Mouse (Mus musculus): Measurements from ENCODE around the gene Rnase1. TPM values are rescaled to one million over a fixed set of nuclear protein-coding genes. Genes with fewer than 3 reads are reported as not detected.
"Not testable (repeated sequence)": the region's sequence is repeated elsewhere in the genome, so short reads cannot be mapped to it uniquely, and the experiment has no call there.

The Rnase1 gene
- polyA plus RNA-seq (2014; fragmentation: Nextera tagmentation; extraction: Ambion mirVana) = 0.47 and 1.1 TPM in 2 replicates

GRCm38 (mm10) chr14:51146685-51147084, at the start of gene Rnase1:
Gene Rnase1, minus strand, starts transcription at chr14:51146785.
- no peak within 1 kb of the TSS for H3K4me3 ChIP-seq (ENCODE audit: control insufficient read depth in 1 of 2, insufficient read depth in 1 of 2, low read depth in 1 of 2, low read length in 2 of 2)
- WGBS = 61% methylated on average over 2 of the region's 2 CpGs

GRCm38 (mm10) chr14:51195681-51196080, 49.1 kb upstream of the Rnase1 start:
- Histone ChIP-seq H3K4me2 (ENCODE audit: low read length) (no peak overlapping the region), H3K9me3 (ENCODE audit: control insufficient read depth, low read length) (no peaks in the 10 kb centered on the region), H3K27ac (replicated peaks in 1 of 2; ENCODE audit: control insufficient read depth in 1 of 2, insufficient read depth in 1 of 2, low read depth in 2 of 2, low read length in 2 of 2) (no peak overlapping the region), H3K27me3 (ENCODE audit: control insufficient read depth, insufficient read depth, low read length) (no peaks in the 10 kb centered on the region), H3K4me3 (ENCODE audit: control insufficient read depth in 1 of 2, insufficient read depth in 1 of 2, low read depth in 1 of 2, low read length in 2 of 2) (no peak overlapping the region), H3K4me1 (ENCODE audit: control insufficient read depth in 2 of 2, insufficient read depth in 2 of 2, low read length in 2 of 2) (no peaks in the 10 kb centered on the region), H3K9ac (ENCODE audit: low read length) (no peak overlapping the region), H3K36me3 (ENCODE audit: control insufficient read depth, insufficient read depth, low read length) (no peaks in the 10 kb centered on the region)
- no peak for ATAC-seq (ENCODE audit: insufficient number of reproducible peaks, insufficient read depth, low FRiP score, low read depth)
- 81% methylated on average over 4 of the region's 4 CpGs for WGBS

More at GRCm38 (mm10) chr14:51146685-51147084, at the start of gene Rnase1:
- no peaks in the 10 kb centered on the region for H3K9me3 ChIP-seq (ENCODE audit: control insufficient read depth, low read length)
- no peak for ATAC-seq (ENCODE audit: insufficient number of reproducible peaks, insufficient read depth, low FRiP score, low read depth)
- H3K4me1 ChIP-seq (ENCODE audit: control insufficient read depth in 2 of 2, insufficient read depth in 2 of 2, low read length in 2 of 2) = peaks cover 2 to 15% of the 10 kb centered on the region in 2 experiments; a peak in 3 of 4 replicates
- no peak within 1 kb of the TSS for H3K4me2 ChIP-seq (ENCODE audit: low read length)
- no peak within 1 kb of the TSS for H3K27ac ChIP-seq (replicated peaks in 1 of 2; ENCODE audit: control insufficient read depth in 1 of 2, insufficient read depth in 1 of 2, low read depth in 2 of 2, low read length in 2 of 2)
- no peaks in the 10 kb centered on the region for H3K36me3 ChIP-seq (ENCODE audit: control insufficient read depth, insufficient read depth, low read length)
- no peak within 1 kb of the TSS for H3K9ac ChIP-seq (ENCODE audit: low read length)
- no peaks in the 10 kb centered on the region for H3K27me3 ChIP-seq (ENCODE audit: control insufficient read depth, insufficient read depth, low read length)

DNA sequence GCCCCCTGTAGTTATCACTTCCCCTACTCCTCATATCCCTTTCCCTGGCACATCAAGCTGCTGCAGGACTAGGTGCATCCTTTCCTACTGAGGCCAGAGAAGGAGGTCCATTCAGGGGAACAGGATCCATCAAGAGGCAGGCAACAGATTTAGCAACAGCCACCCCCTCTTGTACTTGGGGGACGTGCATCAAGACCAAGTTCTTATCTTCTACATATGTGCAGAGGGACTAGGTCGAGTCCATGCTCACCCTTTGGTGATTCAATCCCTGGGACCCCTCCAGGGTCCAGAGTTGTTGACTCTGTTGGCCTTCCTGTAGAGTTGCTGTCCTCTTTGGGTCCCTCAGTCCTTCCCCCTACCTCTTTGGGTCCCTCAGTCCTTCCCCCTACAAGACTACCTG, 34.5 kb upstream of the Rnase1 start:
- WGBS = 64% methylated on average over 2 of the region's 2 CpGs
- H3K9ac ChIP-seq (ENCODE audit: low read length); H3K9me3 ChIP-seq (ENCODE audit: control insufficient read depth, low read length); H3K36me3 ChIP-seq (ENCODE audit: control insufficient read depth, insufficient read depth, low read length); ATAC-seq (ENCODE audit: insufficient number of reproducible peaks, insufficient read depth, low FRiP score, low read depth); H3K4me3 ChIP-seq (ENCODE audit: control insufficient read depth in 1 of 2, insufficient read depth in 1 of 2, low read depth in 1 of 2, low read length in 2 of 2); H3K4me2 ChIP-seq (ENCODE audit: low read length); H3K27me3 ChIP-seq (ENCODE audit: control insufficient read depth, insufficient read depth, low read length); H3K27ac ChIP-seq (replicated peaks in 1 of 2; ENCODE audit: control insufficient read depth in 1 of 2, insufficient read depth in 1 of 2, low read depth in 2 of 2, low read length in 2 of 2); H3K4me1 ChIP-seq (ENCODE audit: control insufficient read depth in 2 of 2, insufficient read depth in 2 of 2, low read length in 2 of 2): not testable (repeated sequence)

GRCm38 (mm10) chr14:51173843-51174242, 27.3 kb upstream of the Rnase1 start:
- Histone ChIP-seq H3K9me3 (ENCODE audit: control insufficient read depth, low read length) (no peaks in the 10 kb centered on the region), H3K9ac (ENCODE audit: low read length) (no peak overlapping the region), H3K4me1 (ENCODE audit: control insufficient read depth in 2 of 2, insufficient read depth in 2 of 2, low read length in 2 of 2) (no peaks in the 10 kb centered on the region), H3K27me3 (ENCODE audit: control insufficient read depth, insufficient read depth, low read length) (no peaks in the 10 kb centered on the region), H3K4me3 (ENCODE audit: control insufficient read depth in 1 of 2, insufficient read depth in 1 of 2, low read depth in 1 of 2, low read length in 2 of 2) (no peak overlapping the region), H3K4me2 (ENCODE audit: low read length) (no peak overlapping the region), H3K27ac (replicated peaks in 1 of 2; ENCODE audit: control insufficient read depth in 1 of 2, insufficient read depth in 1 of 2, low read depth in 2 of 2, low read length in 2 of 2) (no peak overlapping the region), H3K36me3 (ENCODE audit: control insufficient read depth, insufficient read depth, low read length) (no peaks in the 10 kb centered on the region)
- 83% methylated on average over 4 of the region's 4 CpGs for WGBS
- ATAC-seq (ENCODE audit: insufficient number of reproducible peaks, insufficient read depth, low FRiP score, low read depth) = no peak

DNA sequence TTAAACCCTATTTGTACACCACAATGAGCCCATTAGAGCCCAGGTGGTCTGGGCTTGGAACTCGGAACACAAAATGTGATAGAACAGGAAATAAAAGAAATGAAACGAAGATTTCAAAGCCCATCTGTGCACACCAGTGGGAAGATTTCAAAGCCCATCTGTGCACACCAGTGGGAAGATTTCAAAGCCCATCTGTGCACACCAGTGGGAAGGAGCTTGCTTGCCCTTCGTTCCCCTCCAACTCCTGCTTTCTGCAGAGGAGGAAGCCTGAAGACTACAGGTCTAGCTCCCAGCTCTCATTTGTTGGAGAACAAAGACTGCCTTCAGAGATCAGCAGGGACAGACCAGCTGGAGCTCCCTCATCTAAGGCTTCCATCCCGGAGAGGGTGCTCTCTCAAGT, 26.4 kb upstream of the Rnase1 start:
- H3K4me1 ChIP-seq (ENCODE audit: control insufficient read depth in 2 of 2, insufficient read depth in 2 of 2, low read length in 2 of 2); H3K4me3 ChIP-seq (ENCODE audit: control insufficient read depth in 1 of 2, insufficient read depth in 1 of 2, low read depth in 1 of 2, low read length in 2 of 2); ATAC-seq (ENCODE audit: insufficient number of reproducible peaks, insufficient read depth, low FRiP score, low read depth); H3K9ac ChIP-seq (ENCODE audit: low read length); H3K36me3 ChIP-seq (ENCODE audit: control insufficient read depth, insufficient read depth, low read length); H3K27me3 ChIP-seq (ENCODE audit: control insufficient read depth, insufficient read depth, low read length); H3K27ac ChIP-seq (replicated peaks in 1 of 2; ENCODE audit: control insufficient read depth in 1 of 2, insufficient read depth in 1 of 2, low read depth in 2 of 2, low read length in 2 of 2); H3K9me3 ChIP-seq (ENCODE audit: control insufficient read depth, low read length): not testable (repeated sequence)
- H3K4me2 ChIP-seq (ENCODE audit: low read length) = 0 out of 2 replicates have a peak overlapping the region, but pooled peaks have one; percentile 11
- 50% methylated on average over 4 of the region's 4 CpGs for WGBS

DNA sequence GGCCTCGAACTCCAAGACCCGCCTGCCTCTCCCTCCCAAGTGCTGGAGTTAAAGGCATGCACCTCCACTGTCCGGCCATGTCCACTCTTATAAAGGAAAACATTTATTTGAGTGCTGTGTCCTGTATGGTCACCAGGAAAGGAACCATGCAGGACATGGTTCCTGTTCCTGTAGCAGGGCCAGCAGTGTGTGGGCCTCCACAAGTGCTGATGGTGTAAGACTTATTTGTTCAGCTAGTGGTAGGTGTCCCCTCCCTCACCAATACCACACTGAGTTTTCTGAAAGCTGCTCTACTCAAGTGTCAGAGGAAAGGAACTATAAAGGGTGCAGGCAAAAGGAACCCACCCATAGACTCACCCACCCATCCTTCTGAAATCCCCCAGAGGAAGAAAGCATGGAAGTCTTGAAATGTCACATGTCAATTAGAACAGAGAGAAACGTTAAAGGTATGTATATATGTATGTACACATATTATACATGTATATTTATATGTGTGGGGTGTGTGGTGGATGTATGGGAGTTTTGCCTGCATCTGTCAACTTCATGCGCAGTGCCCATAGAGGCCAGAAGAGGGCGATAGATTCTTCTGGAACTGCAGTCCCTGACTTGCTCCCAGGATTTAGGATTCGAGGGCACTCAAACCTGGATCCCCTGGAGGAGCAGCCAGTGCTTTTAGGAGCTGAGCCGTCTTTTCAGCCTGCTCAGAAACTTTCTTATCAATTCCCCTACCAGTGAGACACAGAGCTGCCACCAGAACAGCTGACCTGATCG, 25.7 kb upstream of the Rnase1 start:
- H3K27me3 ChIP-seq (ENCODE audit: control insufficient read depth, insufficient read depth, low read length); H3K9ac ChIP-seq (ENCODE audit: low read length); H3K4me3 ChIP-seq (ENCODE audit: control insufficient read depth in 1 of 2, insufficient read depth in 1 of 2, low read depth in 1 of 2, low read length in 2 of 2); H3K27ac ChIP-seq (replicated peaks in 1 of 2; ENCODE audit: control insufficient read depth in 1 of 2, insufficient read depth in 1 of 2, low read depth in 2 of 2, low read length in 2 of 2); H3K4me1 ChIP-seq (ENCODE audit: control insufficient read depth in 2 of 2, insufficient read depth in 2 of 2, low read length in 2 of 2); H3K36me3 ChIP-seq (ENCODE audit: control insufficient read depth, insufficient read depth, low read length); H3K9me3 ChIP-seq (ENCODE audit: control insufficient read depth, low read length); ATAC-seq (ENCODE audit: insufficient number of reproducible peaks, insufficient read depth, low FRiP score, low read depth): not testable (repeated sequence)
- 34% methylated on average over 9 of the region's 9 CpGs for WGBS
- 0 out of 2 replicates have a peak overlapping the region, but pooled peaks have one; percentile 11 for H3K4me2 ChIP-seq (ENCODE audit: low read length)

DNA sequence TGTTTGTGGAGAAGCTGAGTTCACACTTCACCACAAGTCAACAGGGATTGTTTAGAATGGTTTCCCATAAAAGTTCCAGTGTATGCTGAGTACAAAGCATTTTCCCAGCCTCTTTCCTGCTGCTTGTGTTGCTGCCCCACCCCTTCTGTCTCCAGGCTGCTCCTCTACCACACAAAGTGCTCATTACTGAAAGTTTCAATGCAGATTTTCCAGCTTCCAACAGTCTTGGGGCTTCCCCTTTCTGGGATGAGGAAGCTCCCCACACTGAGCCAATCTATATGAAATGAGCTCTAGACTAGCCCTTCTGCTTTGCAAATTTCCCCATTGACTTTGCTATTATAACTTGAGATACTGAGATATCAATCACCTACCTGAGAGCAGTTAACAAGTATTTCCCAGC, 19.5 kb upstream of the Rnase1 start:
- Histone ChIP-seq H3K4me3 (ENCODE audit: control insufficient read depth in 1 of 2, insufficient read depth in 1 of 2, low read depth in 1 of 2, low read length in 2 of 2) (no peak overlapping the region), H3K4me1 (ENCODE audit: control insufficient read depth in 2 of 2, insufficient read depth in 2 of 2, low read length in 2 of 2) (no peaks in the 10 kb centered on the region)
- ATAC-seq (ENCODE audit: insufficient number of reproducible peaks, insufficient read depth, low FRiP score, low read depth) = no peak

DNA sequence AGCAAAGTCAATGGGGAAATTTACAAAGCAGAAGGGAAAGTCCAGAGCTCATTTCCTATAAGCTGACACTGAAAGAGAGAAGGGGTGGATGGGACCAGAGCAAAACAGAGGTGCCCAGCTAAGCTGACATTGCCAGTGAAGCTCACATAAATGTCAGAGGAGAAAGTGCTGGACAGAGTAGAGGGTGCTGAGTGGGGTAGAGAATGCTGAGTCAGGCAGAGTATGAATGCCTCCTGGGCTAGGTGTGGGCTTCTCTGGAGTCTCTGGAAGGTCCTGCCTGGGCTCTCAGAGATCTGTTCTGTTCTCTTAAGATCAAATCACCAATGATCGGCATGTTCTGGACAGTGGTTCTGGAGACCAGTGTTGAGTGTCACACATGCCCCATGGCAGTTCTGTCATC, 18.9 kb upstream of the Rnase1 start:
- H3K9me3 ChIP-seq (ENCODE audit: control insufficient read depth, low read length) = no peaks in the 10 kb centered on the region
- no peak overlapping the region for H3K4me2 ChIP-seq (ENCODE audit: low read length)
- no peak overlapping the region for H3K9ac ChIP-seq (ENCODE audit: low read length)
- no peak for ATAC-seq (ENCODE audit: insufficient number of reproducible peaks, insufficient read depth, low FRiP score, low read depth)
- no peak overlapping the region for H3K27ac ChIP-seq (replicated peaks in 1 of 2; ENCODE audit: control insufficient read depth in 1 of 2, insufficient read depth in 1 of 2, low read depth in 2 of 2, low read length in 2 of 2)
- no peaks in the 10 kb centered on the region for H3K36me3 ChIP-seq (ENCODE audit: control insufficient read depth, insufficient read depth, low read length)
- 95% methylated on average over 1 of the region's 1 CpGs for WGBS
- H3K4me3 ChIP-seq (ENCODE audit: control insufficient read depth in 1 of 2, insufficient read depth in 1 of 2, low read depth in 1 of 2, low read length in 2 of 2) = no peak overlapping the region
- no peaks in the 10 kb centered on the region for H3K4me1 ChIP-seq (ENCODE audit: control insufficient read depth in 2 of 2, insufficient read depth in 2 of 2, low read length in 2 of 2)
- no peaks in the 10 kb centered on the region for H3K27me3 ChIP-seq (ENCODE audit: control insufficient read depth, insufficient read depth, low read length)

More for the DNA sequence above, 19.5 kb upstream of the Rnase1 start:
- Histone ChIP-seq H3K9me3 (ENCODE audit: control insufficient read depth, low read length) (no peaks in the 10 kb centered on the region), H3K9ac (ENCODE audit: low read length) (no peak overlapping the region), H3K27me3 (ENCODE audit: control insufficient read depth, insufficient read depth, low read length) (no peaks in the 10 kb centered on the region), H3K36me3 (ENCODE audit: control insufficient read depth, insufficient read depth, low read length) (no peaks in the 10 kb centered on the region), H3K27ac (replicated peaks in 1 of 2; ENCODE audit: control insufficient read depth in 1 of 2, insufficient read depth in 1 of 2, low read depth in 2 of 2, low read length in 2 of 2) (no peak overlapping the region), H3K4me2 (ENCODE audit: low read length) (no peak overlapping the region)

Data from heart, embryonic 14.5 days (tissue).